Mouse (Mus musculus): ENCODE results near the gene Mtg2. TPM values are rescaled to one million over a fixed set of nuclear protein-coding genes. Genes with fewer than 3 reads are reported as not detected.
A peak's percentile ranks its signal among the peaks of the same experiment; 100 is the strongest.

The Mtg2 gene
- polyA plus RNA-seq, 1 experiment from 2014 or later, result 19.8 TPM

DNA sequence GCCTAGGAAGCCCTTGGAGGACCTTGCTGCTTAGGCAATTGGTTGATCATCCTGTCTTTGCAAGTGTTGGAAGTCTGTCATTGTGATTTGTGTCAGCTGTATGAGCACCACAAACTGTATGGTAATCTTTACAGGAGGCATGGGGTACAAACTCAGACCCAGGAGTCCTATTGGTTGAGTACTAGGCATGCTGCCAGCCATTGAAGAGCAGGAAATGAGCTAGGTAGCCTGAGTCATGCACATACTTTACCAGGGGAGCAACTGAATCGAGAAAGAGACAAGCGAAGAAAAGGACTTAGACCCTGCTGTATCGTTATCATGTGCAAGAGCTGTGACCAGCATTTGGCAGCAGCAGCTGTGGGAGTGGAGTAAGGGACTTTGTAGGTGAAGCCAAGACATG lies 37.5 kb upstream of the Mtg2 start:
- Histone ChIP-seq H3K4me1 (ENCODE audit: control insufficient read depth, insufficient read depth, low read length) (no peaks in the 10 kb centered on the region), H3K4me2 (ENCODE audit: low read depth, low read length) (no peak overlapping the region), H3K27me3 (replicated peaks; ENCODE audit: control insufficient read depth, insufficient read depth, low read length) (no peaks in the 10 kb centered on the region), H3K4me3 (ENCODE audit: low read depth, low read length) (no peak overlapping the region), H3K9me3 (ENCODE audit: control insufficient read depth, low read length) (no peaks in the 10 kb centered on the region), H3K27ac (replicated peaks; ENCODE audit: low read depth, low read length) (no peak overlapping the region), H3K9ac (ENCODE audit: low read depth, low read length) (no peak overlapping the region), H3K36me3 (ENCODE audit: control insufficient read depth, insufficient read depth, low read length) (peaks cover 100% of the 10 kb centered on the region)
- 81% methylated on average over 3 of the region's 3 CpGs for WGBS
- no peak for DNase-seq (ENCODE audit: low spot score)
- ATAC-seq (ENCODE audit: low read depth), result no peak

DNA sequence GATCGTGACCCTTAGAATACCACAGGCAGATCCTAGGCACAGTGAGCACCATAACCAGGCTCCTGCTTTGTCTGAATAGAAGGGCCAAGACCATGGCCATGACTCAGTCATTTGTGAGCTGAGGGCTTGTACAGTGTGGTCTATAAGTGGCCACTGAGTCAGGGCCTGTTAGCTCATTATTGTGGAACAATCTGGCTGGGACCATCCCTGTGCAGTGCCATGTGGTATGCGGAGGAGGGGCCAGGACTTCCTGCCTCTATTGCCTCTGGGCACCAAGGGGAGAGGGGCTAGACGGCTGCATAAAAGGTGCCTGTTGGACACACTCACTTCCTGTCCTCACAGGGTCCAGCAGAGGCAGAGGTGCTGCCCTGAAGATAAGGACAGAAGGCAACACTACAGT lies 36.4 kb upstream of the Mtg2 start:
- Histone ChIP-seq H3K27ac (replicated peaks; ENCODE audit: low read depth, low read length) (no peak overlapping the region), H3K9me3 (ENCODE audit: control insufficient read depth, low read length) (no peaks in the 10 kb centered on the region), H3K4me2 (ENCODE audit: low read depth, low read length) (no peak overlapping the region), H3K9ac (ENCODE audit: low read depth, low read length) (no peak overlapping the region), H3K27me3 (replicated peaks; ENCODE audit: control insufficient read depth, insufficient read depth, low read length) (no peaks in the 10 kb centered on the region), H3K4me3 (ENCODE audit: low read depth, low read length) (no peak overlapping the region), H3K36me3 (ENCODE audit: control insufficient read depth, insufficient read depth, low read length) (peaks cover 100% of the 10 kb centered on the region), H3K4me1 (ENCODE audit: control insufficient read depth, insufficient read depth, low read length) (no peaks in the 10 kb centered on the region)
- no peak for DNase-seq (ENCODE audit: low spot score)
- 47% methylated on average over 3 of the region's 3 CpGs for WGBS
- ATAC-seq (ENCODE audit: low read depth), result peak; percentile 35; the same call in 1 of the 2 replicates

DNA sequence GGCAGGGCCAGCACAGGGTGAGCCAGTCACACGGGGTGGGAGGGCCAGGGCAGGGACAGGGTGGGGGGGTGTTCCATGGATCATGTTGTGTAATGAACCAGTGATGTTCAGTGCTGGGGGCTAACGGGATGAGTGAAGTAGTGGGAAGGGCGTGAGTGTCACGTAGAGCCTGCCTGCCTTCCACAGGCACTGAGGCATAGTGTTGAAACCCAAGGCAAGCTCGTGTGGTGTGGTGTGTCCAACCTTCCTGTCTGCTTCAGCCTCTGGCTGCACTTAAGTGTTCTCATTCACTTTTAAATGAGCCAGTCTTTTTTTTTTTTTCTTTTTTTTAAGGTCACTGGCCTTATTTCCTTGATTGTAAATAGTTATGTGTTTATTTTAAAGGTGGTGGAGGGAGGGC lies 35.6 kb upstream of the Mtg2 start:
- ATAC-seq (ENCODE audit: low read depth), result no peak
- H3K36me3 ChIP-seq (ENCODE audit: control insufficient read depth, insufficient read depth, low read length), result peaks cover 95% of the 10 kb centered on the region
- no peaks in the 10 kb centered on the region for H3K27me3 ChIP-seq (replicated peaks; ENCODE audit: control insufficient read depth, insufficient read depth, low read length)
- DNase-seq (ENCODE audit: low spot score), result no peak
- WGBS, result 51% methylated on average over 5 of the region's 5 CpGs
- no peak overlapping the region for H3K4me2 ChIP-seq (ENCODE audit: low read depth, low read length)
- no peaks in the 10 kb centered on the region for H3K4me1 ChIP-seq (ENCODE audit: control insufficient read depth, insufficient read depth, low read length)
- H3K9ac ChIP-seq (ENCODE audit: low read depth, low read length), result no peak overlapping the region
- no peak overlapping the region for H3K4me3 ChIP-seq (ENCODE audit: low read depth, low read length)
- H3K27ac ChIP-seq (replicated peaks; ENCODE audit: low read depth, low read length), result no peak overlapping the region
- no peaks in the 10 kb centered on the region for H3K9me3 ChIP-seq (ENCODE audit: control insufficient read depth, low read length)

DNA sequence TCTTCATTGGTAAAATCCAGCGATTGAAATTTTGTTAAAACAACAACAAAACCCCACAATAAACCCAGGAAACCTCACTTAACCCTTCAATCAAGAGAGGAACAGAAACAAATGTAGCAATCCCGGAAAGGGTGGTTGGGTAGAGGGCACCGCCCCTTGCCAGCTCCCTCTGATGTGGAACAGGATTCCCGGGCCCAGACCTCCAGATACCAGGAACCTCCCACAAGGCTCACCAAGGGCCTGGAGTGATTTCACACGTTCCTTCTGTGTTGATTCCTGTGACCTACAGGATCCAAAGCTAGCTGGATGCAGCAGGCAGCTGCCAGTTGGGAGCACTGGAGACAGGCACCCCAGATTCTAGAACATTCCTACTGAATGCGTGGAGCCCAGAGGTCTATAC lies 30.0 kb upstream of the Mtg2 start:
- no peak for DNase-seq (ENCODE audit: low spot score)
- Histone ChIP-seq H3K27me3 (replicated peaks; ENCODE audit: control insufficient read depth, insufficient read depth, low read length) (no peaks in the 10 kb centered on the region), H3K4me3 (ENCODE audit: low read depth, low read length) (peak overlapping the region; percentile 98), H3K4me2 (ENCODE audit: low read depth, low read length) (peak overlapping the region; percentile 84), H3K36me3 (ENCODE audit: control insufficient read depth, insufficient read depth, low read length) (peaks cover 38% of the 10 kb centered on the region), H3K27ac (replicated peaks; ENCODE audit: low read depth, low read length) (no peak overlapping the region), H3K9ac (ENCODE audit: low read depth, low read length) (peak overlapping the region; percentile 93), H3K4me1 (ENCODE audit: control insufficient read depth, insufficient read depth, low read length) (peaks cover 20% of the 10 kb centered on the region), H3K9me3 (ENCODE audit: control insufficient read depth, low read length) (no peaks in the 10 kb centered on the region)
- 56% methylated on average over 6 of the region's 6 CpGs for WGBS
- ATAC-seq (ENCODE audit: low read depth), result no peak

DNA sequence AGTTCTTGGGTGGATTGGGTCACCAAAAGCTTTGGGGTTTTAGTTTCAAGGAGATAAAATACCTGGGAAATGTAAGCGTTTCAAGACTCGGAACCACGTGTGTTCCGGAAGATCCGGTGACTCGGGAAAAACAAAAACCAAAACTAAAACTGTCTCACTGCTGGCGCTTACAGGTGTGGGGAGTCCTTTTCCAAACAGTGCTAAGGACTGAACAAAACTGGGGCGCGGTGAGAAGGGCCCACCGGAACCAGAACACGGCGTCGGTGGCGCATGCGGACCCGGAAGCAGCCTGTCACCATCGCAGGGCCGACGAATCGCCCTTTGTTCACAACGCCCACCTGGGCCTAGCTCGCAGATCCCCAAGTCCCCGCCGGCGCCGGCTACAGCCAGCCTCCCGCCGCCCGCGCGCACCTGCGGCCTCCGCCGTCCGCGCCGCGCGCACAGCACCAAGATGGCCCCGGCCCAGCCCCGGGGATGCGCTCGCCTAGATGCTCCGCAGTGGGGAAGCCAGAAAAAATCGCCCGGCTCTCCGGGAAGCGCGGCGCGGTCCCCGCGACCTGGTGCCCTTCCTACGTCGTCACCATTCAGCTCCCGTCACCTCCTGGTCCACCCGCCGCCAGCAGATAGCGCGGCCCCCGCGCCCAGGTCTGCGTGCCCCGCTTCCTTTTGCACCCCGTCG lies 28.7 kb upstream of the Mtg2 start:
- H3K4me3 ChIP-seq (ENCODE audit: low read depth, low read length), result peak overlapping the region; percentile 98
- H3K36me3 ChIP-seq (ENCODE audit: control insufficient read depth, insufficient read depth, low read length), result peaks cover 25% of the 10 kb centered on the region
- H3K4me2 ChIP-seq (ENCODE audit: low read depth, low read length), result peak overlapping the region; percentile 84
- under 1% methylated on average over 19 of the region's 66 CpGs for WGBS
- peaks cover 20% of the 10 kb centered on the region for H3K4me1 ChIP-seq (ENCODE audit: control insufficient read depth, insufficient read depth, low read length)
- peak overlapping the region; percentile 93 for H3K9ac ChIP-seq (ENCODE audit: low read depth, low read length)
- H3K27me3 ChIP-seq (replicated peaks; ENCODE audit: control insufficient read depth, insufficient read depth, low read length), result no peaks in the 10 kb centered on the region
- peak; percentile 34 for DNase-seq (ENCODE audit: low spot score)
- H3K9me3 ChIP-seq (ENCODE audit: control insufficient read depth, low read length), result no peaks in the 10 kb centered on the region
- peak; percentile 58 for ATAC-seq (ENCODE audit: low read depth)
- peak overlapping the region; percentile 93 for H3K27ac ChIP-seq (replicated peaks; ENCODE audit: low read depth, low read length)

DNA sequence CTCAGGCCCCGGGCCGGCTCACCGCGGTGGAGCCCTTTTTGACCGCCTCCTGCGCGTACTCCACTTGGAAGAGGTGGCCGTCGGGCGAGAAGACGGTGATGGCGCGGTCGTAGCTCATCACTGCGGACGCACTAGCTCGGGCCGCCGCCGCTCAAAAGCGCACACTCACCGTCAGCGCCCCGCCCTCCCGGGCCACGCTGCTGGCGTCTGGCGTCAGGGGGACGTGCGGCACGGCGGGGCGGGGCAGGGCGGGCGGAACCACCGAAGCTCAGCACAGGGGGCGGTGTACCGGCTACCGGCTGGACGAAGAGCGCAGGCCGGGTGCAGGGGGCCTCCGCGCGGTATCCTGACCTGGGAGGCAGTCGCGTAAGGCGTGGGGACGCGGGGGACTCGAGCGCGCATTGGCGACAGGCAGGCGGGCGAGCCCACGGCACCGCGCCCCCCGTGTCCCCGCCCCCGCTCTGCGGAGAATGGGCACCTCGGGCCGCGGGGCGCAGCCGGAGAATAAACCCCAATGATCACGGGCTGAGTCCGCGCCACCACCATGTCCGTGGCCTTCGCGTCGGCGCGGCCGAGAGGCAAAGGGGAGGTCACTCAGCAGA lies 28.0 kb upstream of the Mtg2 start, which contains the start of the genes Psma7 and Ss18l1:
Gene Psma7, minus strand, starts transcription at position 178 of the 602 bp plus-strand sequence.
Gene Ss18l1, plus strand, starts transcription at position 254 of the 602 bp plus-strand sequence.
- Histone ChIP-seq H3K9ac (ENCODE audit: low read depth, low read length) (peak within 1 kb of the TSS; percentile 93), H3K27ac (replicated peaks; ENCODE audit: low read depth, low read length) (peak within 1 kb of the TSS; percentile 93), H3K4me1 (ENCODE audit: control insufficient read depth, insufficient read depth, low read length) (peaks cover 20% of the 10 kb centered on the region), H3K9me3 (ENCODE audit: control insufficient read depth, low read length) (no peaks in the 10 kb centered on the region), H3K4me2 (ENCODE audit: low read depth, low read length) (peak within 1 kb of the TSS; percentile 84), H3K36me3 (ENCODE audit: control insufficient read depth, insufficient read depth, low read length) (peaks cover 19% of the 10 kb centered on the region), H3K27me3 (replicated peaks; ENCODE audit: control insufficient read depth, insufficient read depth, low read length) (no peaks in the 10 kb centered on the region), H3K4me3 (ENCODE audit: low read depth, low read length) (peak within 1 kb of the TSS; percentile 98)
- DNase-seq (ENCODE audit: low spot score), result peak; percentile 95
- peak; percentile 96 for ATAC-seq (ENCODE audit: low read depth)
- WGBS, result 1% methylated on average over 32 of the region's 78 CpGs

DNA sequence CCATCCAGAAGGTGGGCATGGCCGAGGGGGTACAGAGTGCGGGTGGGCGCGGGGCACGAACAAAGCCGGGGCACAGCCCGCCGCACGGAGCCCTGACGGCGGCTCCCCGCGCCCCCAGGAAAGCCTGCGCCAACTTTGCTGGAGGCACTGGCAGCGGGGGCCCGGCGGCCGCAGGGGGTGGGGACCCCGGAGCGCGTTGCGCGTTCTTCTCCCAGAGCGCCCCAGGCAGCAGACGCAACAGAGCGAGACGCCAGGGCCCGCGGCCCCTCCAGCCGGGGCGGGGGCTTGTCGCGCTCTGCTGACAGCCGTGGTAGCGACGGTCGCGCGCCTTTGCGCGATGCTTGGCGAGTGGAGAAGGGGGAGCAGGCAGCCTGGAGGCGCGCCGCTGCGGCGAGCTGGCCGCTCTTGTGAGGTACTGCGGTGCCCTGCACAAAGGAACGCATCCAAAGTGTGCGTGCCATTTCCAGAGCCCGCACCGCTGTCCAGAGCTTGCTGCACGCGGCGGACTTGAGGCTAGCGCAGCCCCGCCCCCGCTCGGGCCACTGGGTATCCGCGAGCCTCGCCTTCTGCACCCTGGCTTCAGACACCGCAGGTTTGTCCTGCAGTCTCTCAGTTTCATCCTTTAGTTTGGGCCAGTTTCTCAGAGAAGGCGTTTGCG lies 27.4 kb upstream of the Mtg2 start:
- DNase-seq (ENCODE audit: low spot score) (peak; percentile 67), ATAC-seq (ENCODE audit: low read depth) (peak; percentile 56)
- Histone ChIP-seq H3K4me3 (ENCODE audit: low read depth, low read length) (peak overlapping the region; percentile 98), H3K36me3 (ENCODE audit: control insufficient read depth, insufficient read depth, low read length) (peaks cover 12% of the 10 kb centered on the region), H3K4me2 (ENCODE audit: low read depth, low read length) (peak overlapping the region; percentile 84), H3K4me1 (ENCODE audit: control insufficient read depth, insufficient read depth, low read length) (peaks cover 20% of the 10 kb centered on the region), H3K9ac (ENCODE audit: low read depth, low read length) (peak overlapping the region; percentile 93), H3K27me3 (replicated peaks; ENCODE audit: control insufficient read depth, insufficient read depth, low read length) (no peaks in the 10 kb centered on the region), H3K9me3 (ENCODE audit: control insufficient read depth, low read length) (no peaks in the 10 kb centered on the region), H3K27ac (replicated peaks; ENCODE audit: low read depth, low read length) (peak overlapping the region; percentile 93)
- under 1% methylated on average over 27 of the region's 66 CpGs for WGBS

DNA sequence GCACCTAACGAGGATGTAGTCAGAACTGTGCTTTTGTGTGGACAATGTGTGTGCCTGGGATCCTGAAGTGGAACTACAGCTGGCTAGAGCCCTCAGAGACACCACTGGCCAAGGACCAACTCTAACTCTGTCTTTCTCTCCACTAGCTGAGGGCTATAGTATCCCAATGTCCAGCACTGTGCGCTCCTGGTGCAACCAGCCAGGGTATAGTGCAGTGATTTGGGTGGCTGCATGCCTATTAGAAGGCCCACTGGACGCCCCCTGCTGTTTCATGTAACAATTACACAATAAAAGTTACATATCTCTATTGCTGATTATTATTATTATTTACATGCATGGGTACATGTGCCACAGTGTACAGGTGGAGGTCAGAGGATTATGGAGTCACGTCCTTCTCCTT lies 25.1 kb upstream of the Mtg2 start:
- no peaks in the 10 kb centered on the region for H3K9me3 ChIP-seq (ENCODE audit: control insufficient read depth, low read length)
- 53% methylated on average over 4 of the region's 4 CpGs for WGBS
- no peak overlapping the region for H3K4me3 ChIP-seq (ENCODE audit: low read depth, low read length)
- H3K9ac ChIP-seq (ENCODE audit: low read depth, low read length), result no peak overlapping the region
- H3K36me3 ChIP-seq (ENCODE audit: control insufficient read depth, insufficient read depth, low read length), result no peaks in the 10 kb centered on the region; the same call in 1 of the 2 replicates
- H3K4me1 ChIP-seq (ENCODE audit: control insufficient read depth, insufficient read depth, low read length), result peaks cover 20% of the 10 kb centered on the region
- ATAC-seq (ENCODE audit: low read depth) (no peak), DNase-seq (ENCODE audit: low spot score) (peak; percentile 70)
- H3K27me3 ChIP-seq (replicated peaks; ENCODE audit: control insufficient read depth, insufficient read depth, low read length), result no peaks in the 10 kb centered on the region
- no peak overlapping the region for H3K27ac ChIP-seq (replicated peaks; ENCODE audit: low read depth, low read length)
- no peak overlapping the region for H3K4me2 ChIP-seq (ENCODE audit: low read depth, low read length)
